Mouse (Mus musculus): ENCODE measurements around the gene Prdm10.

Prdm10 gene

GRCm38 (mm10) chr9:31266013-31266659 is 14.2 kb upstream of the Prdm10 start:
- DNase-seq: peak; percentile 57

- DNase-seq: no peak
Measured at GRCm38 (mm10) chr9:31271221-31272015, 8.9 kb upstream of the Prdm10 start.

GRCm38 (mm10) chr9:31272160-31272559 is 8.2 kb upstream of the Prdm10 start:
- DNase-seq: no peak

DNA sequence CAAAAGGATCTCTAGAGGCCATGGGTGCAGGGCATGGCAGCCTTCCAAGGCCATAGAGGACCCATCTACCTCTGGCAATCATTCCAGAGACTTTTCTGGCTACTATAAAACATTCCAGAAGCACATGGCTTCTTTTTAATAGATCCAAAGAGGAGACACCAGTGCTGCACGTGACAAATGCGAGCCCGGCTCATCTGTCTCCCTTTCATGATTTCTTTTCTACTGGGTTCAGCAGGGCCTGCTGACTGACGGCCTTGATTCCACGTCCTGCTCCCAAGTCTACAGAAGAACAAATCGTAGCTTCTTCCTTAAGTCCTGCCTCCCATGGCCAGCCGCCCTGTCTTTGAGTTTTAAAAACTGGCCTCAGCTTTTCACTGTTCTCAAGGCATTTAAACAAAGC is 1.7 kb upstream of the Prdm10 start:
- DNase-seq: no peak

DNA sequence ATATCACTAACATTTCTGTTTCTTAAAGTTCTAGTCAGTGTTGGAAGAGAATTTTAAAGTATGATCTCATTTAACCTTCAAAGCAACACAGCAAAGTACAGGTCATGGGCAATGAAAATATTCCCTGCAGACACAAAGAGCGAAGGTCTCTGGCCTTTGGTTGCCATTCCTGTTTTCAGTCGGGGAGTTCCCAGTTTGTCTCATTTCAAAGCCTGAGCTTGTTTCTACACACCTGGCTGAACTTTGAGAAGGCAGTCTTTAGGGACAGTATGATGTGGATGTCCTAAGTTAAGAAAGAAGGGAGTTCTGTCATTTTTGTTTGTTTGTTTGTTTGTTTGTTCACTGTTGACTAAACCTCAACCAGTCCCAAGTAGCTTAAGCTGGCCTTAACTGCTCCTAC is 1.0 kb upstream of the Prdm10 start:
- no peak for DNase-seq

DNA sequence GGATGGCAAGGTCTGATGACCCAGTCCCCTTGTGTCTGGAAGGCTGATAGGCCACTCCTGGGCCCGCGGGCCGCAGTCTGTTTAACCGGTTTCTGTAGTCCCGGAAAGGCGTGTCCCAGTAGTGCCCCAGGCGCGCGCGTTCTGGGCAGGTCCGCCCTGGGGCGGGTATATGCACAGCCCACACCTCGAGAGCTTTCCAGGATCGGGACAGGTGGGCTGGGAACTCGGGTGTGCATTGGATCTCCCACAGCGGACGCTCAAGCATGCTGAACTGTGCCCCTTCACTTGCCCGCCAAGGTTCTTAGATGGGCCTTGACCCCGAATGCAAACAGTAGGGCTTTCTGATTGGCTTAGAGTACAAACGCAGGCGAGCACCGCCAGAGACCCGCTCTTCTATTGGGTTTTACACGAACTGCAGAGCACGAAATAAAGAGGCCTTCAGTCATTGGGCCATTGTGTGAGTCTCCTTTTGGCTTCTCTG is 413 bp upstream of the Prdm10 start:
- DNase-seq: peak; percentile 90

DNA sequence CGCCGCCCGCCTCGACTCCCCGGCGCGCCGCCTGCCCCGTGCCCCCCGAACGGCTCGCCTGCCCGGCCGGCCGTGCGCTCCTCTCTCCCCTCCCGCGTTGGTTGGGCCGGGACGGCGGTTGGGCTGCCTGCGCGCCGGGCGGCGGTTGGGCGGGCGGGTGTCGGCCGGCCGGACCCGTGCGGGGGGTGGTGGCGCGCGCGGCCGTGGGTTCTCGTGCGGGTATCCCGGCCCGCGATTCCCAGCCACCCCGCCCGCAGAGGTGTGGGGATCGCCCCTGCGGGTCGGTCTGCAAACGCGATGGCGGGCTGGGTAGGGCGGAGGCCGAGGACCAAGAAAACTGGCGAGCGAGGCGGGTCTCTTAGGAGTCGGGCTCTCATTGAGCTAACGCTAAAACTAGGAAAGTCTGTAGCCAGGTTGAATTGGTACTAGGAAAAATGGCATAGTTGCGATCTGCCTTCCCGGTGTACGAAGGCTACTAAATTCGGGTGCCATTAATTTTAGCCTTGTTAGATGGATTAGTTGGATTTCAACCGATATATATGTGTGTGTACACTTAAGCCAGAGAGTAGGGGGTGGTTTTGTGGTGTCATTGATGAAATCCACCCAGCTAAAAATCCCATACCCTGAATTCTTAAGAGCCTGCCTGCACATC is 799 bp downstream of the Prdm10 start:
- DNase-seq: peak; percentile 89

DNA sequence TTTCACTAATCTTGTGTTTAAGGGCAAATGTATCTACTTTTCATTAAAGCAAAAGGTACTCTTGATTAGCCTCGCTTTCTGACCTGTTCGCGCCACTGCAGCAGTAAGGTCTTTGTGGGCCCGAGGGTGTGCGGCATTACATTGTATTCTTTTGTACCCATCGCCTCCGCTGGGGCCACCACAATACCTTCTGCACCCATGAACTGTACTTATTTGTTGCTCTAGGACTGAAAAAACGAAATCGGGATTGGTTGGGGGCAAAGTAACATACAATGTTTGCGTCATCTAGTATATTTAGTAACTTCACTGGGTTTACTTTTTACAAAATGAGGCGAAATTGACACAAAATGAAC is 1.3 kb downstream of the Prdm10 start:
- DNase-seq: peak; percentile 19

GRCm38 (mm10) chr9:31282536-31282935 is 2.2 kb downstream of the Prdm10 start:
- DNase-seq: no peak

DNA sequence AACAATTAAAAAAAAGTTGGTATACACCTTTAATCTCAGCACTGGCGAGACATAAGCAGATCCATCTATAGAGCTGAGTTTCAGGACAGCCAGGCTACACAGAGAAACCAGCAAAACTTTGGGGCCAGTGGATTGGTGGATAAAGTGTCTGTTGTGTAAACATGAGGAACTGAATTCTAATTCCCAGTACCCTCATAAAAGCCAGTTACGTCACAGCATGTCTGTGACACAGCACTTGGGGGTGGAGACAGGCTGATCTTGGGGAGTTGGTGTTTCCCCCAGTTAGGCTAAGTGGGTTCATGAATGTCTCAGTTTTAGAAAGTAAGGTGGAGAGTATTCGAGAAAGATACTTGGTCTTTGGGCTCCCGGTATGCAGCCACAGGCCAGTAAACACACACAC is 2.7 kb downstream of the Prdm10 start:
- no peak for DNase-seq

DNA sequence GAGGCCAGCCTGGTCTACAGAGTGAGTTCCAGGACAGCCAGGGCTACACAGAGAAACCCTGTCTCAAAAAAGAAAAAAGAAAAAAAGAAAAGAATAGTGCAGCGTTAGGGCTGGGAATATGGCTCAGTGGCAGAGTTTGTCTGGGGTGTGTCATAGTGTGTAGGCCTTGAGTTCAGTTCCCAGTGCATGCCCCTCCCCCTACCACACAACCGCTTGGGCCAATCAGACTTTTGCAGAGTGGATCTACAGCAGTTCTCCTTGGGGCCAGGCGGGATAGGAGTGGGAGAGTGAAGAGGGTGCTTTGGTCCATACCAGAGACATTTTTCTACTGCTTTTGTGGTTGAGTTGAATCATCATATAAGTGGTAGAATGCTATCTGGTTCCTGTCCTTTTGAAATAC is 3.6 kb downstream of the Prdm10 start:
- DNase-seq: no peak

DNA sequence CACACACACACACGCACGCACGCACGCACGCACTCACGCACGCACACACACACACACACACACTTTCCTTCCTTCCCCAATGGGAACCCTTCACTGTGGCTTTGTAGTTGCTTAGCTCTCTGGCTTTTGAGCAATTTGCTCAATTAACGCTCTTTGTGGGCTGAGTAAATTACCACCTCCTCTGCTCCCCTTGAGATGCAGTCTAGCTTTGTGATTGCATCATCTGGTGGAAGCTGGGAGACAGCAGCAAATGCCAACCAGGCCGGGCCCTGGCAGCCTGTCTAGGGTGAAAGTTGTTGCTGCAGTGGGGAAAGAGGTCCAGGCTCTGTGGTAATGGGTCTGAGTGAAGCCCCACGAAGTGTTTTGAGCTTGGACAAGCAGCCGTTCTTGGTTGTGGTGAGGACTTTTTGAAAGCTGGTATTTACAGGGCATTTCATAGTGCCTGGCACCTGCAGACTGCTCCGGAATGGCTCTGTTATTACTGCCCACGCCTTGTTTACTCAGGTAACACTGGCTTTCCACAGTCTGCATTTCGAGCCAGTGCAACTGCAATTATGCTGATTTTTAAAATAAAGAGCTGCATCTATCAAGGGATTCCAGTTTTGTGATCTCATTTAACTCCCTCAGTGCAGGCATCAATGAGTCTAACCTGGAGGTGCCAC is 10.0 kb downstream of the Prdm10 start:
- peak; percentile 38 for DNase-seq

DNA sequence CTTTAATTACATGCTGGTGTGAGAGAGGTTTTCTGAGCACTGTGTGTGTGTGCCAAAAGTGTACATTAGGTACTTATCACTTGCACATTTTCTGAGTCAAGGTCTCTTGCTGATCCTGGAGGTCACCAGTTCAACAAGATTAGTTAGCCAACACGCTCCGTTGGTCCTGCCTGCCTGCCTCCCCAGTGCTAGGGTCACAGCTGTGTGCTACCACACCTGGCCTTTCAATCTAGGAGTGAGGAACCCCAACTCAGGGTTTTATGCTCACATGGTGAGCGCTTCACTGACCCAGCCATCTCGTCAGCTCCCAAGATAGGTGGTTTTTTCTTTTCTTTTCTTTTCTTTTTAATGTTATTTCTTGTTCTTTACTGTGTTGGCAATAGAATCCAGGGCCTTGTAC is 11.6 kb downstream of the Prdm10 start:
- no peak for DNase-seq

- no peak for DNase-seq
Measured at GRCm38 (mm10) chr9:31293208-31293607, 12.9 kb downstream of the Prdm10 start.

DNA sequence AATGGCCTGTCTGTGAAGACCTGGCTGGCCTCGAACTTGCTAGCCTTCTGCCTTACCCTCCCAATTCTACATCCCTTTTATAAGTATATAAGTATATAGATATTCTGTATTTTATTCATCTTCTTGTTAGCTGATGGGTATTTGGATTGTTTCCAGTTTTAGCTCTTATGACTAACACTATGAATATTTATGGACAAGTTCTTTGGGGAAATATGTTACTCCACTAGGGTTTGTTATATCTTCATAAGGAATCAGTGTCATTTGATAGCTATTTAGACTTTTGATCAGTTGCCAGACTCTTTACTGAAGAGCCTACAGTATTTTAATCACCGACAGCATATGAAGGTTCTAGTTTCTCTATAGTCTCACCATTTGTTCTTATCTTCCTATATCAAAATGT is 15.0 kb downstream of the Prdm10 start:
- DNase-seq: no peak

DNA sequence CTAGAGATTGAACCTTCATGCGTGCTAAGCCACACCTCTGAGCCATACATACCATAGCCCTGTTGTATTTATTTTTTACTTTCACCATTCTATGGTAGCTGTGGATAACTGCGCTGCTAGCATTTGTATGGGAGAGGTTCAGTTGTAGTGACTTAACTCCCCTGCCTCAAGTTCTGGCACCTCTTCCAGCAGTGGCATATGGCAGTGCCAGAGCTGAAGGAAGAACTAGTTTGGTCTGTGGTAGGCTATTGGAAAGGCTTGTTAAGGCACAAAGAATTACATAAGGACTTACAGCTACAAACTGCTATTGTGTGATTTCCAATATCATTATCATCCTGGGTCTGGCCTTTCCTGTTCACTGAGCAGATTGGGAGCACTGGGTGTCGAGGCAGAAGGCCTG is 16.0 kb downstream of the Prdm10 start:
- no peak for DNase-seq

DNA sequence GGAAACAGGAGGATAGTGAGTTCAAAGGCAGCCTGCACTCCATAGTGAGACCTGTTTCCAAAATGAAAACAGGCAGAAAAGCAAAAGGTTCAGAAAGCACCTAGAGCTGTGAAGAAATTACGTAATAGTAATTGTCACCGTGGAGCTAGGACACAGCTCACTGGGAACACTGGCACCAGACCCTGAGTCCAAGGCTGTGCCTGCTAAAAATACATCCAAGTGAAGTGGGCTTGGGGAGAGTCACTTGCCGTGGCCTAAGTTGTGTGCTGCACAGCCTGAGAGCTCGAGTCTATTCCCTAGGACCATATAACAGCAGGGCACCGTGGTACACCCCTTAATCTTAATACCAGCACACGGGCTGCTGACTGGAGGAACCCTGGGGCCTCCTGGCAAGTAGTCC is 18.4 kb downstream of the Prdm10 start:
- DNase-seq: no peak

DNA sequence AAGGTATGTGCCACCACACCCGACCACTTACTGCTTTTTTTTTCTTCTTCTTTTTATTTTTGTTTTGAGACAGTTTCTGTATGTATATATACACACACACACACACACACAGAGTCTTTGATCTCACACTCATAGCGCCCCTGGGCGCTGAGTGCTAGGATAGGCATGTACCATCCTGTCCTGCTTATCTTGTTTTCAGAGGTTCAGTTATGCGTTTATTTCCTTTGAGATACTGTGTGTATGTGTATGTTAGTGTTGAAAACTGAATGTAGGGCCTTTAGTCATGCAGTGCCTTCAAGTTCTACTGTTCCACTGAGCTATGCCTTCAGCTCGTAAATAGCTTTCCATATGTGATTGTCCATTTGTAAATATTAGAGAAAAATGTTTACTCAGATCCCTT is 20.2 kb downstream of the Prdm10 start:
- DNase-seq: no peak

- no peak for DNase-seq
Measured at GRCm38 (mm10) chr9:31301107-31301506, 20.8 kb downstream of the Prdm10 start.

DNA sequence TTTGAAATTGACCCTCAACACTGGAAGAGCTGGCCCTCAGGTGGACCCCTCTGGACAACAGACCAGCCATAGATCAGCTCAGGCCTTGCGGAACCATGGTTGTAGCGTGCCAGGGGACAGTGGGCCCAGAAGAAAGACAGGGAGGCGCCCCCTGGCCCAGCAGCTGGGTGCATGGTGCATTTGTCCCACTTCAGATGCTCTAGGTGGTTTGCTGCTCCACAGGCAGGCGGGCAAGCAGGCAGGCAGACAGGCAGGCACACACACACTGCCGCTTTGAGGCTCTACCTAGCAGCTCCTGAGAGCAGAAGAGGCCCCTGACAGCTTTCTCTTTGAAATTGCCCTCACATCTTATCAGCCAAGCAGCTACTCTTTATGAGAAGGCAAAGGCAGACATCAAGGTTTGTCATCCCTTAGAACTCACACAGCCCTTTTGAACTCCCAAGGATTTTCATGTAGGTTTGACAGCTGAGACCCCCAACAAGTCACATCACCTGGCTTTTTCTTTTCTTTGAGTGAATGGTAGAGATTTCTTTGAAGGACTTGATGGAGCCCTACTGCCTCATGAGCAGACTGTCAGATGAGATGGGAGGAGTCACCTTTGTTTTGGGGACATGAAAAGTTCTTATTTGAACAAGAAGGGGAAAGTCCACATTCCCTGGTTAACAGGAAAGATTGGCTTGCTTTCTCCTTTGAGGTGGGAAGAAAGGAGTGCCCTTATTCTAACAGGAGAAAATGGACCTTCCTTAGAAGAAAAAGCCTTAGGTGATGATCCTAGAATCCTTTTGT is 21.4 kb downstream of the Prdm10 start:
- DNase-seq: no peak

- DNase-seq: no peak
Measured at GRCm38 (mm10) chr9:31304358-31304757, 24.0 kb downstream of the Prdm10 start.

- no peak for DNase-seq
Measured at GRCm38 (mm10) chr9:31305117-31305516, 24.8 kb downstream of the Prdm10 start.

- DNase-seq: no peak
Measured at GRCm38 (mm10) chr9:31305807-31306206, 25.5 kb downstream of the Prdm10 start.

Data from lung, postnatal 10 days (tissue).